Mouse (Mus musculus): ENCODE data around the gene Gadl1.

The Gadl1 gene

DNA sequence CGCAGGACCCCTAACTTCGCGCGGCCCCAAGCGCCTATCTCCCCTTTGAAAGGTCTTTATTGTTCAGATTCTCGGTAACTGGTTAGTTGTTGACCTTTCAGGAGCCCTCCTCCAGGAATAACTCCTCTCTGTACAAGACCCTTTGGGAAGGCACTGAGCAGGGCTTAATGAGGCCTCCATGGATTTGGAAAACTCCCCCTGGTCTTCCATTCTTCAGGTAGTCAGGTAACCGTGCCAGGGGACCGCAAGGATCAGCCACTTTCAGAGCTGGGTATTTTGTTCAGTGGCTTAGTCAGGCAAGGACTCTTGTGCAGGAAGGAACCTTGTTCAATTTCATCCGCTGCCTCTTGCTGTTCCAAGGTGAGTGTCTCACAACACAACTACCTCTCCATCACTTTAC, at the start of gene Gadl1:
Gene Gadl1 (plus strand): TSS at position 301 of the 400 bp plus-strand sequence.
- DNase-seq: no peak

DNA sequence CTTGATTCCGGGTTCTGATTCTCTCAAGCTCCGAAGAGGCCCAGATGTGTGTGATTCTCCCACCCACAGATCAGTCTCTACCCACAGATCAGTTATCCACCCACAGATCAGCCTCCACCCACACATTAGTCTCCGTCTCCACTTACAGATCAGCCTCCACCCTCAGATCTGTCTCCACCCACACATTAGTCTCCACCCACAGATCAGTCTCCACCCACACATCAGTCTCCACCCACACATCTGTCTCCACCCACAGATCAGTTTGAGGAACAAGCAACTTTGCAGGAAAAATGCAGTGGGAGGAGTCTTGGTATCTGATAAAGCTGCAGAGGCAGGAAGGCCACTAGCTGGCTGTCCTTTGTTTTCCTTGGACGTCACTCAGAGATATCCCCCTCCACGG, 46.5 kb upstream of the Gadl1 start:
- no peak for DNase-seq

DNA sequence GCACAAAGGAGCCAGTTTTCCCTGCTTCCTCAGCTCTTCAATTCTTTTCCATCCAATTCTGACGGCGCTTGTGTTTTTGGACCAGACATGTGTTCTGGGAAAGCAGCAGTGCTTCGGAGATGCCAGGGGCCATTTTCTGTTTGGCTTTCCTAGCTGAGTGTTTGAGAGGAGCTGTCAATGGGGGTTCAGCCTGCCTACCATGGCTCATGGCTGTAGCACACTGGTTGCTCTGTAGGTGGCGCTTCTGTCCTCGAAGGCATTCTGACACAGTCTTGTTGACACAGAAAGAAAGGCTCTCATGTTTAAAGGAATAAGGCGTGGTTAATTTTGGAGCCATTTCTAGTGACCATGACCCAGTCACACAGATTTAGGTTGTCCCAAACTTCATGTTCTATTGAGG, 45.9 kb upstream of the Gadl1 start:
- peak; percentile 9 for DNase-seq

DNA sequence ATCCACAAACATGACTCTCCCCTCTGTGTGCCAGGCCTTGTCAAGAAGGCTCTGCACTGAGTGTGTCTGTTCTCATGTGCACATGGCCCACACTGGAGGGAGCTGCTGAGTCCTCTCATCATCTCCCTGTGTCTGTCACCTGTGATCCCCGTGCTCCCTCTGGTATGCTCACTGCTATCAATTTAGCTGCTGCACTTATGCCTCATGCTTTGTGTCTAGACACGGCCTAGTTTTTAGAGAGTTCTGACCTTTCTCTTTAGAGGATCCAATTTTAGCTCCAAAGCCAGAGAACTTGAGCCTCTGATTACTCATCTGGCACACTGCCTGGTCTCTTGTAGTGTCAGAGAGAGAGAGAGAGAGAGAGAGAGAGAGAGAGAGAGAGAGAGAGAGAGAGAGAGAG, 42.0 kb upstream of the Gadl1 start:
- DNase-seq: peak; percentile 27

DNA sequence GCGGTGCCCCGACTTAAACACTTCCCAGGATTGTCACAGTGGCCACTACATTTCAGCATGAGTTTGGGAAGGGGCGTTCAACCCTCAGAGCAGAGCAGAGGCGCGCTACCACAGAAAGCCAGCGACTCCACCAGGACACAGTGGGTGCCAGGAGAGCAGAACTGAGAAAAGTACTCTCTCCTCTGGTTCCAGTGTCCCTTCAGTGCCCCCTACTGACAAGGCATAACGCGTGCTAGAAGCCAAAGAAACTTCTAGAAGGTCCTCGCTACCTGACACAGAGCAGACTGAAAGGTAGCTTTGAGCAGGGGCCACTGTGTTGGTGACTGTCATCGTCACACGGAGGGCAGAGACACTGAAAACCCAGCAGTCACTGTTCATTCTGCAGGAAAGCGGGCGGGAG, 39.1 kb upstream of the Gadl1 start:
- DNase-seq: peak; percentile 16

DNA sequence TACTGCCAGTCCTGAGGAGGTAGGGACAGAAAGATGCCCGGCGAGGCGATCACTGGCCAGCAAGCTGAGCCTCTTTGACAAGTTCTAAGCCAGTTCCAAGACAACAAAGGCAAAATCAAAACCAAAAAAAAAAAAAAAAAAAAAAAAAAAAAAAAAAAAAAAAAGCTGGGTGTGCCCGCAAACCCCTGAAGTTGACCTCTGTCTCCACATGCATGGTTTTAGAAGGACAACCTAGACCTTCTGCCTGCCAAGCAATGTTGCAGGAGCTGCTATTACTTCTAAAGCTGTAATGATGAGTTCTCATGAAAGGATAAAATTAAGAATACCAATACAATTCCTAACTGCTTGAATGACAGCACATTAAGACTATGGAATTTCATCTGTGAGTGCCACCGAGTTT, 38.6 kb upstream of the Gadl1 start:
- DNase-seq: no peak

DNA sequence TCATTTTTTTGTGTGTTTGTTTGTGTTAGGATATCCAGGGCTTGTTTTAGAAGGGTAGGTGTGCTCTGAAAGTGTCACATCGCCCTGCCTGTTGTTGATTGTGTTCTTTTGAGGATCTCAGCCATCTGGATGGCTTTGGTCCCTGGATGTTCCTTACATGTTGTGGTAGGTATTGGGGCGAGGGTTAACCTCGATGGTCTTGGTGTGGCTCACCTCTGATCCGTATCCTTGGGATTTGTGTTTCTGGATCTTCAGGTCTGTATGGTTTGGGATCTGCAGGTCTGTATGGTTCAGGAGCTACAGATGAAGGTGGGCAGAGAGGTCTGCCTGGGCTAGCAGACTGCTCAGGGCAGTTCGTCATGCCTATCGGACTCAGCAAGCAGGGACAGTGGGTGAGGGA, 28.8 kb upstream of the Gadl1 start:
- DNase-seq: no peak

DNA sequence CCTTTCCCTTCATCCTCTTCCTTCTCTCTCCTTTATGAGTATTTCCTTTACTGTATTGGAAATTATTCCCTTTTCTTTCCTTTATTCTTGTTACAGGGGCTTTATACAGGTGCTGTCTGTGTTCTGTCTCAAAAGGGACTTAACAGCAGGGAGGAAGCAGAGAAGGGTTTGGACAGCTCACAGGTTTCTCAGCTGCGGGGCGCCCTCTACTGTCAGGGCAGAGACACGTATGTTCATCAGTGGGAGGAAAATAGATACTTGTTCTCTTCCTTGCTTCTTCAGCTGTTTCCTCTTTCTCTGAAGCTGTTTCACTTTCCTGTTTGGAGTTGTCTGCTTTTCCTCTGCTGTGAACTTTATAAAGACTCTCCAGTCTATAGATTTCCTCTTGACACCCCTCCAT, 28.1 kb upstream of the Gadl1 start:
- peak; percentile 41 for DNase-seq

DNA sequence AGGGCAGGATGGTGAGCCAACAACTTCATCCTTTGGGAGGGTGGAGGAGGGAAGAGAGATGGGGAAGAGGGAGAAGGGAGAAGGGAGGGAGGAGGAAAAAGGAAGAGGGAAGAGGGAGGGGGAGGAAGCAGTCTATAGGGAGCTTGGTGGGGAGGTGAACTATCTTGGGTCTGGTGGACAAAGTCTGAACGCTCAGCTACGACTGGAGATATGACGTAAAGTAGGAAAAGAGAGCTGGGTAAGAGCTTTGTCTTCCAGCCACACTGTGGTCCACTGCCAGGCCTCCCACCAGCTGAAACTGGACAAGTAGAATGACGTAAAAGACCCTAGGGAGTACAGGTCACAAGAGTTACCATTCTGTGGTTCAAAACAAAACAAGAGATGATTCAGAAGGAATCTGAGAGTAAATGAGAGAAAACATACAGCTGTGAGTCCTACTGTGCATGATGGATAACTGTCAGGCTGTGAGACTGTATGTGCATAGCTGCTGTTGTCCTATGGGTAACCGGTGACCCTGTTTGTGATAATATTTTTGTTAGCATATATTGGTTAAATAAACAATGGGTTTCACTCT, 26.5 kb upstream of the Gadl1 start:
- no peak for DNase-seq

DNA sequence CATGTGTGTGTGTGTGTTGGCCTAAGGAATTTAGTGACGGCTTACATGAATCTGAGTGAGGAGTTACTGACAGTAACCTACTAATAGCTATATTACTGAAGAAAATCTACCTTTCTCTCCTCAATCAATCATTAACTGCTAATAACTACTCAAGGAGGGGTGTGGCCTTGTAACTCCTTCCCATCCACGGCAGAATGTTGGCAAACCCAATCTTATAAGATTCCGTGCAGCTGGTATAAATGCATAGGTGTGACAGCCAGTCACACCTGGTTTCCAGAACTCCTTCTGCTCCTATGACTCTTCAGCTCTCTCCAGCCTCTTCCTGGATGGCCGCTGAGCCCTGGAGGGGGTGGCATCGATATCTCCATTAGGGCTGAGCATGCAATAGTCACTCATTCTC, 25.8 kb upstream of the Gadl1 start:
- DNase-seq: no peak

DNA sequence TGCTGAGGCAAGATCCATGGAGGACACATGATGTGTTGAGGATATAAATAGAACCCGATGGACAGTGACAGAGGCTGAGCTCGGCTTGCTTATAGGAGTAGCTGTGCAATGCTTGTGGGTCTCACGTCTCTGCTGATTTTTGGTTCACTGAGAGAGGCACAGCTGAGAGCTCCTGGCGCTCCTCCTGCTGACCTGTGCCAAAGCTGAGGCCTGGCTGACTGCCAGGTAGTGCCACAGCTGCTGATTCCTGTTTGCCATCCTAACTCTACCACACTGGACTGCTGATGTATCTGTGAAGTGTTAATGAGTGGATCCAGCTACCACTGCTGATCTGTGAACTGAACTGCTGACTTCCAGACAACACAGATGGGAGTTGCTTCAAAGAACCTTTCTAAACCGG, 21.7 kb upstream of the Gadl1 start:
- DNase-seq: no peak

DNA sequence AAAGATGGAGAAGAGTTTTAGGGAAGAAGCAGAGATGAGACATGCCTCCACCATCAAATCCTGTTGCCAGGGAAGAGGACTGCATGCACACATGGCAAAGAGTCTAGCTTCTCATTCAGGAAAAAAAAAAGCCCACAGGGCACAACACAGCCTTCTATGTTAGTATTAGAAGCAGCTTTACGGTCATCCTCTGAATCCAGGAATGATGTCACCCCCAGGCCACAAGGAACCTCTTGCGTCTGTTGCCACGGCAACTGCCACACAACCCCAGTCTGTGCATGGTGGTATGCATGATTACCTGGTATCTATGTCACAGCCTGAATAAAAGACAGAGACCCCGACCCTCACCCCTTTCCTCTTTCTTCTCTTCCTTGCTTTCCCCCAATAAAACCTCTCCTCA, 16.1 kb upstream of the Gadl1 start:
- DNase-seq: no peak

DNA sequence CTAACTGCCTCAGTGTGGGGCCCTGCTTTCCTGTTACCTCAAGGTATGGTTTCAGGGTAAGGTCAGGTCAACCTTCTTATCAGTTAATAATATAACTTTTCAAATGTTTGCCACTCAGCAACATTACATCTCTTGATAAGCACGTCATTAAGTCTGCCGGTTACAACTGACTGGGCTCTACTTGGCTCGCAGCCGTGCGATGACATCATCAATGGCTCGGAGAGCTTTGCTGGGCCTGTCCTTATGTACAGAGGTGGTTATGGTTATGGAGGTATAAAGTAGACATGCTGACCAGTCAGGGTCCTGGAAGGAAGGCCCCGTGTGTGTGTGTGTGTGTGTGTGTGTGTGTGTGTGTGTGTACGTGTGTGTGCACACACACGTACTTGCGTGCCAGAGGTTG, 15.3 kb upstream of the Gadl1 start:
- no peak for DNase-seq

DNA sequence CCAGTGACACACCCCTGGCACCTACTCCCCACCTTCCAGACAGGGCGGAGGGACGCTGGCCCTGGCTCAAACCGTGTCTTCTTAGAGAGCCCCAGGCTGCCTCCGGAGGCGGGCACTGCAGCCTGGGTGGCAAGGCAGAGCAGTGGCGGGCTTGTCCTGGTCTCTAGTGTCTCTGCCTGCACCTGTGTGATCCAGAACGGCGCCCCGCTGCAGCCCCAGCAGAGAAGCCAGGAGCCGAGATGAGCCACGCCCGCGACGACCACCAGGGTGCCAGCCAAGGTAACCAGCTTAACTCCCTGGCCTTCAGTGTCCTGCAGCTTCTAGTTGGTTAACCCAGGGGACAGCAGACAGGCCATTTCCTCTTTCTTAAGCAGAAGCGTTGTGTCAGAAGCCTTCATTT, 930 bp upstream of the Gadl1 start:
- no peak for DNase-seq

DNA sequence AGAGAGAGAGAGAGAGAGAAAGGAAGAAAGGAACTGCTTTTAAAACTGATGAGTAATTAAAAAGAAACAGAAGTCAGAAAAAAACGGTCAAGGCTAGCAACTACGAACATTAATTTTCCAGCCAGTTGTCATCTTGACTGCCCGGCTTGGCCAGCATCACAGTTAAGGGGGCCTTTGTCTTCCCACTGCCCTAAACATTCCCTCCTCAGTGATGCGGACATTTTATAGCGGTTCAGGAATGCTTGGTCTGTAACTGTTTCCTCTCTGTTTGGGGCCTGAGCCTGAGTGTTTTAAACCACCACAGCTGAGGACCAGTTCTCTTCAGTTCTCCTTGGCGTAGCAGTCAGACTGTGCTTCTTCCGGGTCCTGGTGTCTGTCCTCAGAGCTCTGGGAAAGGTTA, 4.8 kb downstream of the Gadl1 start:
- no peak for DNase-seq

DNA sequence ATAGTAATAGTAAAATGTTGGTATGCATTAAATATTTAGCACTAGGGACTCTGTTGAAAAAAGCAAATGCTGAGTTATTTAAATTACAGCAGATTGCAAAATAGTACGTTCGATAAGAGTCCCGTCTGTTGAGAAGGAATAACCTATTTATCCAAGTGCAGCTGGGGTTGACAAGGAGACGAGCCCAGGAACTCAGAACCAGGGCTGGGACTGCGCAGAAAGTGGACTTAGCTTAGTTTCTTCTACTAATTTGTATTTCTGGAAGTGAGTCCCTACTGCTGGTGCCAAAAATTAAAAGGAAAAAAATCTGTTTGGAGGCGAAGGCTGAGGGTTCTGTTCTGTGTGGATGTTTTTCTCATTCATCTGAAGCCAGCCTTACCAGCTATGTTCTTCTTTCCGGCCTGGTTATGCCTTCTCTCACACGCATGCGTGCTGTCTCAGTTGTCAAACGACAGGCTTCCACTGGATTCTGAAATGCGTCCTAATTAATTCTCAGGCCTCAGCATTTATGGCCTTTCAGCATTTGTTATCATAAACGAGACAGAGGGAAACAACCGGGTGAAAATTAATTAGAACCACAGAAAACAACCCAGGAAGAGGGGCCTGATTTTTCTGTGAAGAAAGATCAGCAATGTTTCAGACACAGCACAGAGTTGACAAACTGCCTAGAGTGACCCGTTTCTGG, 6.5 kb downstream of the Gadl1 start:
- DNase-seq: no peak

DNA sequence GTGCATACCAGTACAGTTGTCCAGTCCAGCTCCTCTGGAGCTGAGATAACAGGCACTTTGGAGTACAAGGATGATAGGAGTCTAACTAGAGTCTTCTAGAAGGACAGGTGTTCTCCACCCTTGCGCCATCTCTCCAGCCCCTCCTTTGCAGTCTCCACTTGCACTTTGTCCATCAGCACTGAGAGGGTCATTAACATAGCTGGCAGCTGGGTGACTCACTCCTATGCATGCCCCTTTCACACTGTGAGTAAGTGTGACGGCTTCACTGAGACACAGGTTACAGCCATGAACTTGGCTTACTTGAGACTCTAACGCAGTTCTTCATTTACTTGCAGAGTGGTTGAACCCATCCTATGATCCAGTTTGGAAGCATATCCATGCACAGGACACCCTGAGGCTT, 10.5 kb downstream of the Gadl1 start:
- DNase-seq: no peak

DNA sequence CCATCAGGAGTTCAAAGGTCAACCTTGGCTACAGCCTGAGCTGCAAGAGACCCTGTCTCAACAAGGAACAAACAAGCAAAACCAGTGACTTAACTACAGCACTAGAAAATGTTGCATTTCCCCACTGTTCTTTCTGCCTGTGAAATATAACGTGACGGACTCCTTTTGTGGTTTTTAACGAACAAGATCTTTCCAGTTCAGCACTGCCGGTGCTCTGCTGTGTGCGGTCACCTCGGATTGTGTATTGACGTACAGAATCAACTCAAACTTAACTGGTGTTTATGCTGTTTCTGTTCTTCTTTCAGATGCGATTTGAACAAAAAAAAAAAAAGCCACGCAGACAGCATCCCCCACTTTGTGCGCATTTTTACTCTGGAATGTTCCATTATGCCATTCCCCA, 13.4 kb downstream of the Gadl1 start:
- no peak for DNase-seq

DNA sequence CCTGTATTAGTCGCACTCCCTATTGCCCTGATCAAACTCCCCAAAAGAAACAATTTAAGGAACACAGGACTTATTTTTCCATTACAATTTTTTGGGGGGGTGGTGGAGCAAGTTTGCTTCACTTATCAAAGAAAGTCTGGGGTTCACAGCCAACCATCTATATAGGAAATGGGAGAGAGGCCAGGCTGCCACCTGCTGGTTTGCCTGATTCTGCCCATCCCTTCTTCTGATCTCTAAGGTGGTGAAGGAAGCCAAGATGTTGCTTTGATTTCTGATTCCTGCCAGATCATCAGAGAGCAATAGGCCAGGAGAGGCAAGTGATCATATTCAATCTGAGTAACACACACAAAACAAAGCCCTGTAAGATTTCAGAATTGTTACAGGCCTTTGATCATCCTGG, 14.8 kb downstream of the Gadl1 start:
- no peak for DNase-seq

DNA sequence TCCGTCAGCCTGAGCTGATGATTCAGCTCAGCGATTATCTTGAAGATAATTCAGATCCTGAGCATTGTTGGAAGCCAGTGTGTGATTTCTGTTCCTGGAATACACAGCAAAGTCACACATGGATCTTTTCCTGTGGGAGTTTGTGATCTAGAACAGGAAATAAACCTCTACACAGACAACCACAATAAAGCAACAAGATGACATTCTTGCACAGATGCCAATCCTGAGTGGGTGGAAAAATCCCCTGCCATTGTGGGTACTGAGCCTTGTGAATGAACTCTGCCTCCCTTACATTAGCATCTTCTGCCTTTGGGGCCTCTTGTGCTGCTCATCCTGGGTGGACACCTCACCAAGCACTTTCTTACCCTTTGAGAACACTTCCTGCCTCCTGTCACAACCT, 22.5 kb downstream of the Gadl1 start:
- DNase-seq: no peak

DNA sequence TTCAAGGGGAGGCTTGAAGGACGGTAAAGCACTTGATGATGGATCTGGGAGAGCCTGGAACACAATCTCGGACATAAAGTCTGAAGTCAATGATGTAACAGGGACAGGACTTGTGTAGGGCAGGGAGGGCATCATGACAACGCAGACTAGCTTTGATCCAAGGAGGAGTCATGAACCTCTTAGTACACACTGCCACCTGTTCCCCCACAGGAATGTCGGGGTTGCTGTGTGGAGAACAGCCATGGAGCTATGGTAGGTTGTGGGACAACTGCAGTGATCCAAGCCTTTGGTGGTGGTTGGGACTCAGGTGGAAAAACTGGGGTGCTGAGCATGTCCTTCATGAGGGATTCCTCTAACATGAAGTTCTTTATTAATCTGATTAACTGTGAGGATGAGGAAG, 23.5 kb downstream of the Gadl1 start:
- DNase-seq: no peak

DNA sequence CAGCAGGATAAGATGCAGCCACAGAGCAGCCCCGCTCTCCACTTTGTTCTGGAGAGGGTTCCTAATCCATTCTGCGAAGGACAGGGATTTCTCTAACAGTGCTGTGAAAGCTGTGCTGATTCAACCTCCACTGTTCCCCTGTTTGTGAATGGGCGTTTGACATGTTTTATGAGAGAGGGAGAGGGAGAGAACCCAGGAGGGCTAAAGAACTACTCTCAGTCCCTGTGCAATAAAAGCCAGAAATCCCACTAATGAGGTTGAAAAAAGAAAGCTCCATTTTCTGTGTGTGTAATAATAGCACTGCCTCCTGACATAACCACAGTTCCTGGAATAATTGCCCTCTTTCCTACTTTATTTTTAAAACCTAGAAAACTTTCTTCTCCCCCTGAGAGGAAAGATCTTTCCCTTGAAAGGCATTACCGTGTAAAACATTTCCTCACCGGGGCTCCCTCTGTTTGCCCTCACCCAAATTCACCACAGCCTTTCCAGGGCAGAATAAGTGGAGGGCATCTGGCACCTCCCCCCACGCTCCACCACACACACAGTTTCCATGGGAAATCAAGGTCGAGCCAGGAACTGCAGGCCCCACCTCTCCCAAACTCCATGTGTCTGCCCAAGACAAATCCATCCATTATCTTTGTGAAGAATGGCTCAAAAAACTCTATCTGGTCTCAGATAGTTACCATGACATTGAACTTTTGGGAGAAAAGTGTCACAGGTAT, 24.1 kb downstream of the Gadl1 start:
- no peak for DNase-seq

DNA sequence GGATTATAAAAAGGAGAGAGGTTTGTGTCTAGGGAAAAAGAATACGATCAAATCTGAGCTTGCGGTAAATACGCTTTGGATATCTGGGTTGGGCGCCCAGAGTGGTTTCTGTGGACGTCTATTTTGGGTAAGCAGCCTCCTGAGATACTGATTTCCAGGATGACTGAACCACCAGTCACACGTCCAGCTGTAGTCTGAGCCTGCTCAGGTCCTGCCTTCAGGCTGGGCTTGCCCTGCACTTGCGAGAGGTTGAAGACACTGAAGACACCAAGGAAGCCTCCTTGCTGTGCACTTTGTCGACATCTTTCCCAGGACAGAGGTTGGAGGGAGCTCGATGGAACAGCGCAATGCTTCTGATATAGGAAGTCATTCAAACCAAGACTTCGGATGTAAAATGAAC, 25.0 kb downstream of the Gadl1 start:
- DNase-seq: no peak

DNA sequence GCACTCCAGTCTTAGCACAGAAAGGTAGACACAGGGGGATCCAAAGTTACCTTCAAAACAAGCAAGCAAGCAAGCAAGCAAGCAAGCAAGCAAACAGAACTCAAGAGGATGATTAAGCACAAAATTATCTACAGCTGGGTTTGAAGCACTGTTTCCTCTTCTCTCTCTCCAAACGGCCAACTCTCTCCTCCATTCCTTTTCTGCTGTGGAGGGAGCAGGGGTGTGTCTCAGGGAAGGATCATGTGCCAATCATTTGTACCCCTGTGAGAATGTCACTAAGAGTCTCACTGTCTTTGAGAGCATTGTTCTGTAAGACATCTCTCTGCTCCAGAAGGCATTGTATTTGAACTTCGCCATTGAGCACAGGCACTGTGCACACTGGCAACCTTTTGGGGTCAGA, 27.1 kb downstream of the Gadl1 start:
- no peak for DNase-seq

DNA sequence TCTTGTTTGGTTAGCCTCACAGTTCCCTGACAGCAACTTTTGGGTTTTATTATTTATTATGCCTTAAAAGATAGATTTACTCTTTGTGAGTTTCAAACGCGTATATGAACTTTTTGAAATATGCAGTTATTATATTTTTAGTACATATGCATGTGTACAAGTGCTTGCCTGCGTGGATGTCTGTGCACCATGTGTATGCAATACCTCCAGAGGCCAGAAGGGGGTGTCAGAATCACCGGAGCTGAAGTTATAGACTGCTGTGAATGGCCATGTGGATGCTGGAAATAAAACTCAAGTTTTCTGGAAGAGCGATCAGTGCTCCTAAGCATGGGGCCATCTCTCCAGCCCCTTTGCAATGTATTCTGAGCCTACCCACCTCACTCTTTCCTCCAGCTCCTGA, 28.7 kb downstream of the Gadl1 start:
- DNase-seq: no peak

Measured in lung, postnatal 14 days (tissue).